Comparison of ENCODE assay signal across 7 mouse cellular contexts in genomic region chr15:81465016-81465660, GRCm38 (mm10). TPM values are rescaled to one million over a fixed set of nuclear protein-coding genes. Genes with fewer than 3 reads are reported as not detected.
DNase-seq lines count a peak whose midpoint lies in the region; ATAC-seq and TF ChIP-seq lines count a peak whose summit lies in the region.

No protein-coding gene starts in this region.

- 74% methylated on average over 12 of the region's 12 CpGs for WGBS in embryonic facial prominence, embryonic 15.5 days
- 72% methylated on average over 12 of the region's 12 CpGs for WGBS in intestine, postnatal 0 days
- WGBS in olfactory bulb, adult 2 months = 64% methylated on average over 12 of the region's 12 CpGs

- peak overlapping the region; percentile 88 for H3K27ac ChIP-seq in embryonic facial prominence, embryonic 15.5 days (replicated peaks)
- peak overlapping the region; percentile 51 for H3K27ac ChIP-seq in intestine, postnatal 0 days (ENCODE audit: low read depth, low read length)
- H3K27ac ChIP-seq in olfactory bulb, adult 2 months (ENCODE audit: insufficient read depth, low read depth, low read length) = peak overlapping the region; percentile 80; the same call in 1 of the 2 replicates

- no peak for DNase-seq in embryo, embryonic 10 days (ENCODE audit: low spot score)
- DNase-seq in adrenal gland, postnatal 10 days = no peak

- H3K4me3 ChIP-seq in megakaryocyte, embryonic 14.5 days (replicated peaks) = peak overlapping the region; percentile 94
- H3K4me3 ChIP-seq in embryonic facial prominence, embryonic 15.5 days (replicated peaks) = peak overlapping the region; percentile 70
- peak overlapping the region; percentile 72; the same call in 1 of the 2 replicates for H3K4me3 ChIP-seq in intestine, postnatal 0 days (ENCODE audit: low read depth, low read length)
- H3K4me3 ChIP-seq in olfactory bulb, adult 2 months (ENCODE audit: insufficient read depth, low read depth, low read length) = no peak overlapping the region

- H3K4me1 ChIP-seq in megakaryocyte, embryonic 14.5 days = peaks cover 32% of the 10 kb centered on the region
- peaks cover 14% of the 10 kb centered on the region for H3K4me1 ChIP-seq in embryonic facial prominence, embryonic 15.5 days
- no peaks in the 10 kb centered on the region for H3K4me1 ChIP-seq in intestine, postnatal 0 days (replicated peaks; ENCODE audit: control insufficient read depth, insufficient read depth, low read length)
- H3K4me1 ChIP-seq in olfactory bulb, adult 2 months (ENCODE audit: control insufficient read depth, insufficient read depth, low read length) = no peaks in the 10 kb centered on the region

- peak overlapping the region; percentile 66 for H3K4me2 ChIP-seq in embryonic facial prominence, embryonic 15.5 days (replicated peaks)
- peak overlapping the region; percentile 72 for H3K4me2 ChIP-seq in intestine, postnatal 0 days (replicated peaks; ENCODE audit: low read depth)

- peaks cover 21% of the 10 kb centered on the region for H3K9me3 ChIP-seq in megakaryocyte, embryonic 14.5 days
- 0 out of 2 replicates have a peak, but pooled peaks cover 3% of the 10 kb centered on the region for H3K9me3 ChIP-seq in embryonic facial prominence, embryonic 15.5 days (replicated peaks)
- H3K9me3 ChIP-seq in intestine, postnatal 0 days (ENCODE audit: control insufficient read depth) = no peaks in the 10 kb centered on the region

- no peak for ATAC-seq in megakaryocyte, adult 5-6 weeks (ENCODE audit: poor library complexity, severe bottlenecking)
- ATAC-seq in embryonic facial prominence, embryonic 15.5 days (ENCODE audit: insufficient number of reproducible peaks, low FRiP score, low TSS enrichment, low read depth) = no peak
- no peak for ATAC-seq in intestine, postnatal 0 days

- TF ChIP-seq CTCF in intestine, postnatal 0 days (IDR thresholded peaks at IDR 0.05; ENCODE audit: low read depth) = no peak
- no peak for TF ChIP-seq CTCF in olfactory bulb, adult 2 months (IDR thresholded peaks at IDR 0.05; ENCODE audit: insufficient read depth, low read depth, low read length)

- peak overlapping the region; percentile 40; the same call in 1 of the 2 replicates for H3K9ac ChIP-seq in embryonic facial prominence, embryonic 15.5 days
- H3K9ac ChIP-seq in intestine, postnatal 0 days (ENCODE audit: low read depth, low read length) = peak overlapping the region; percentile 38; the same call in 1 of the 2 replicates

- H3K27me3 ChIP-seq in megakaryocyte, embryonic 14.5 days (replicated peaks) = no peaks in the 10 kb centered on the region
- no peaks in the 10 kb centered on the region for H3K27me3 ChIP-seq in embryonic facial prominence, embryonic 15.5 days
- no peaks in the 10 kb centered on the region for H3K27me3 ChIP-seq in intestine, postnatal 0 days (replicated peaks; ENCODE audit: control insufficient read depth, insufficient read depth, low read length)

- TF ChIP-seq POLR2A in olfactory bulb, adult 2 months (IDR thresholded peaks at IDR 0.05; ENCODE audit: insufficient read depth, low read depth, low read length) = no peak

- H3K36me3 ChIP-seq in megakaryocyte, embryonic 14.5 days (replicated peaks; ENCODE audit: low read length) = peaks cover 43% of the 10 kb centered on the region
- peaks cover 18% of the 10 kb centered on the region; the same call in 1 of the 2 replicates for H3K36me3 ChIP-seq in embryonic facial prominence, embryonic 15.5 days
- H3K36me3 ChIP-seq in intestine, postnatal 0 days (ENCODE audit: control insufficient read depth, insufficient read depth) = peaks cover 3% of the 10 kb centered on the region; the same call in 1 of the 2 replicates

RNA-seq across cellular contexts. Expression of gene Rbx1, which starts 1.0 kb away (rescaled TPM):
- polyA plus RNA-seq in megakaryocyte, embryonic 14.5 days (2012; ENCODE audit: insufficient read depth, low replicate concordance) = 14.1 and 67.6 TPM in 2 replicates
- total RNA-seq in megakaryocyte, adult 5-6 weeks (2015) = 176 and 189 TPM in 2 replicates
- 150 and 189 TPM in 2 replicates for total RNA-seq in megakaryocyte, adult 5-6 weeks (2017)
- polyA plus RNA-seq in embryonic facial prominence, embryonic 15.5 days (2015; fragmentation: Nextera tagmentation; extraction: Ambion mirVana) = 418 and 468 TPM in 2 replicates
- polyA plus RNA-seq in intestine, postnatal 0 days (2015; fragmentation: Nextera tagmentation; extraction: Ambion mirVana) = 408 and 432 TPM in 2 replicates
- polyA plus RNA-seq in olfactory bulb, adult 2 months (2012; ENCODE audit: insufficient read depth, insufficient read length, low replicate concordance, missing spikeins) = not detected in 2 replicates
- 100 to 1,000 TPM; 132 to 145 TPM for total RNA-seq in adrenal gland, postnatal 10 days (2021)

RNA-seq across cellular contexts. Expression of gene Dnajb7, which starts 57.0 kb away (rescaled TPM):
- polyA plus RNA-seq in megakaryocyte, embryonic 14.5 days (2012; ENCODE audit: insufficient read depth, low replicate concordance) = not detected in 2 replicates
- not detected in 2 replicates for total RNA-seq in megakaryocyte, adult 5-6 weeks (2015)
- total RNA-seq in megakaryocyte, adult 5-6 weeks (2017) = 0.18 TPM in 1 of 2 replicates, not detected in the other
- 1.3 and 2.3 TPM in 2 replicates for polyA plus RNA-seq in embryonic facial prominence, embryonic 15.5 days (2015; fragmentation: Nextera tagmentation; extraction: Ambion mirVana)
- polyA plus RNA-seq in intestine, postnatal 0 days (2015; fragmentation: Nextera tagmentation; extraction: Ambion mirVana) = 0.17 and 0.35 TPM in 2 replicates
- not detected in 2 replicates for polyA plus RNA-seq in olfactory bulb, adult 2 months (2012; ENCODE audit: insufficient read depth, insufficient read length, low replicate concordance, missing spikeins)
- not detected for total RNA-seq in adrenal gland, postnatal 10 days (2021)

Comparison
In these comparisons a context has a peak if more than half of its experiments do, and no peak if none do; other contexts are left out.
1. RNA of gene Rbx1, which starts 1.0 kb away (polyA plus RNA-seq): 408 to 432 TPM in intestine, postnatal 0 days, 418 to 468 TPM in embryonic facial prominence, embryonic 15.5 days and 14.1 to 67.6 TPM in megakaryocyte, embryonic 14.5 days; not detected in olfactory bulb, adult 2 months; every median in the first group is over 10 times any median in the second.
2. Peak in every context shown above with its lines, with median percentiles within 50 percentile points of each other: H3K27ac ChIP-seq.